ENCODE assay signal across 23 mouse cellular contexts in the genomic region with DNA sequence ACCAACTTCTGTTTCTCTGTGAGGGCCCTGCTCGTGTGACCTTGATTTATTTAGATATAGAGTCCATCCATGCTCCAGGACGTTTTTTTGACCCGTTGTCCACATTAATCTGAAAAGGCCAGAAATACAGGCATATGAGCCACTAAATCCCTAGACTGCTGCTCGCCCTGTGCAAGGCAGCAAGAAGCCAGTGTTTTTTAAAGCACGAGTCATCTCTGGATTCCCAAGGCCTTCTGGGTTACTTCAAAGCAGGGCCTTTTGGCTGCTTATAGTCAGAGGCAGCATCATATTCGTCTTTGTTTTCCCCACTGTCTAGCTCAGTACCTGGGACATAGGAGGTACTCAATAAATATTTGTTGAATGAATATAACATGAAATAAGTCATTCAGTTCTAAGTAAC.
A peak's percentile ranks its signal among the peaks of the same experiment; 100 is the strongest.
DNase-seq lines count a peak whose midpoint lies in the region; ATAC-seq and TF ChIP-seq lines count a peak whose summit lies in the region.
"Had no signal": no experiment of that assay in that cellular context is flagged by ENCODE, and none has a peak within 500 bp of the region (broad histone marks: within the 10 kb centered on the region; RNA-seq: fewer than 3 reads in every experiment).

No protein-coding gene starts in this region.

- TF ChIP-seq CTCF in intestine, postnatal 0 days (IDR thresholded peaks at IDR 0.05; ENCODE audit: low read depth): no peak
- TF ChIP-seq CTCF in lung, postnatal 0 days (IDR thresholded peaks at IDR 0.05): no peak
- TF ChIP-seq CTCF in small intestine, adult 2 months (IDR thresholded peaks at IDR 0.05; ENCODE audit: extremely low read depth, insufficient read length, insufficient replicate concordance, low read depth, low read length): no peak

- H3K36me3 ChIP-seq in intestine, embryonic 14.5 days (ENCODE audit: control insufficient read depth, insufficient read depth, low read length): no peaks in the 10 kb centered on the region
- no peaks in the 10 kb centered on the region for H3K36me3 ChIP-seq in intestine, postnatal 0 days (ENCODE audit: control insufficient read depth, insufficient read depth)
- H3K36me3 ChIP-seq in lung, postnatal 0 days (ENCODE audit: insufficient read depth, low read length): no peaks in the 10 kb centered on the region
- H3K36me3 ChIP-seq in small intestine, adult 2 months (ENCODE audit: control insufficient read depth, insufficient read depth, low read length): no peaks in the 10 kb centered on the region
- H3K36me3 ChIP-seq: embryonic facial prominence, embryonic 13.5 days; forebrain, embryonic 12.5 days; heart, embryonic 13.5 days; hindbrain, embryonic 13.5 days had no signal

- H3K4me3 ChIP-seq in intestine, embryonic 14.5 days (ENCODE audit: low read depth, low read length): no peak overlapping the region
- no peak overlapping the region for H3K4me3 ChIP-seq in intestine, postnatal 0 days (ENCODE audit: low read depth, low read length)
- no peak overlapping the region for H3K4me3 ChIP-seq in lung, postnatal 0 days (ENCODE audit: low read depth, low read length)
- H3K4me3 ChIP-seq in small intestine, adult 2 months (ENCODE audit: low read depth, low read length): no peak overlapping the region
- H3K4me3 ChIP-seq: embryonic facial prominence, embryonic 13.5 days; forebrain, embryonic 12.5 days; heart, embryonic 13.5 days; hindbrain, embryonic 13.5 days had no signal

- TF ChIP-seq POLR2A in small intestine, adult 2 months (IDR thresholded peaks at IDR 0.05; ENCODE audit: low read depth, low read length): no peak

- no peak for ATAC-seq in intestine, embryonic 14.5 days (replicated peaks; ENCODE audit: low FRiP score, low TSS enrichment, low read depth)
- no peak for ATAC-seq in intestine, postnatal 0 days
- ATAC-seq in lung, postnatal 0 days: no peak
- ATAC-seq: CD4-positive, CD25-positive, alpha-beta regulatory T cell, adult 4 months; forebrain, embryonic 16.5 days had no signal

- TF ChIP-seq EP300 in lung, postnatal 0 days (IDR thresholded peaks at IDR 0.05): no peak

- DNase-seq in intestine, embryonic 14.5 days (ENCODE audit: low spot score): no peak
- DNase-seq in lung, postnatal 0 days (ENCODE audit: low spot score): no peak
- DNase-seq in lung, postnatal 10 days: no peak
- peak; percentile 65 for DNase-seq in NIH3T3 (ENCODE audit: low read depth)
- DNase-seq in kidney, postnatal 4 days: no peak
- DNase-seq in spleen, postnatal 14 days (ENCODE audit: low spot score in 2 of 2): no peak
- DNase-seq: adrenal gland, postnatal 14 days; B cell, adult 2 months; cerebellum, adult 18-20 months; cerebellum, adult 9-11 months; cerebellum, postnatal 36 days; gastrocnemius, postnatal 14 days; heart, adult 11 months; heart, postnatal 36 days had no signal

- no peaks in the 10 kb centered on the region for H3K9me3 ChIP-seq in intestine, embryonic 14.5 days (ENCODE audit: control insufficient read depth, low read length)
- H3K9me3 ChIP-seq in intestine, postnatal 0 days (ENCODE audit: control insufficient read depth): no peaks in the 10 kb centered on the region
- no peaks in the 10 kb centered on the region for H3K9me3 ChIP-seq in lung, postnatal 0 days (ENCODE audit: low read length)
- H3K9me3 ChIP-seq: embryonic facial prominence, embryonic 13.5 days; forebrain, embryonic 12.5 days; G1E; heart, embryonic 13.5 days; hindbrain, embryonic 13.5 days had no signal

- WGBS in intestine, embryonic 14.5 days: 47% methylated on average over 6 of the region's 6 CpGs
- WGBS in intestine, postnatal 0 days: 66% methylated on average over 6 of the region's 6 CpGs
- 78% methylated on average over 6 of the region's 6 CpGs for WGBS in lung, postnatal 0 days
- 79% methylated on average over 6 of the region's 6 CpGs for WGBS in small intestine, adult 2 months

- H3K27ac ChIP-seq in intestine, embryonic 14.5 days (ENCODE audit: low read depth): peak overlapping the region; percentile 57
- H3K27ac ChIP-seq in intestine, postnatal 0 days (ENCODE audit: low read depth, low read length): no peak overlapping the region
- H3K27ac ChIP-seq in lung, postnatal 0 days (ENCODE audit: low read length): peak overlapping the region; percentile 67; the same call in 1 of the 2 replicates
- H3K27ac ChIP-seq in small intestine, adult 2 months (ENCODE audit: insufficient read depth, low read depth, low read length): peak overlapping the region; percentile 15; the same call in 1 of the 2 replicates
- H3K27ac ChIP-seq: embryonic facial prominence, embryonic 13.5 days; forebrain, embryonic 12.5 days; heart, embryonic 13.5 days; hindbrain, embryonic 13.5 days had no signal

- H3K27me3 ChIP-seq in intestine, embryonic 14.5 days (replicated peaks; ENCODE audit: control insufficient read depth, insufficient read depth, low read length): no peaks in the 10 kb centered on the region
- H3K27me3 ChIP-seq in intestine, postnatal 0 days (replicated peaks; ENCODE audit: control insufficient read depth, insufficient read depth, low read length): no peaks in the 10 kb centered on the region
- H3K27me3 ChIP-seq in lung, postnatal 0 days (replicated peaks; ENCODE audit: insufficient read depth, low read length): no peaks in the 10 kb centered on the region
- no peaks in the 10 kb centered on the region for H3K27me3 ChIP-seq in small intestine, adult 2 months (ENCODE audit: control insufficient read depth, insufficient read depth, low read length)
- H3K27me3 ChIP-seq: embryonic facial prominence, embryonic 13.5 days; forebrain, embryonic 12.5 days; heart, embryonic 13.5 days; hindbrain, embryonic 13.5 days had no signal

- H3K4me2 ChIP-seq in intestine, embryonic 14.5 days (ENCODE audit: low read length): no peak overlapping the region
- no peak overlapping the region for H3K4me2 ChIP-seq in intestine, postnatal 0 days (replicated peaks; ENCODE audit: low read depth)
- no peak overlapping the region for H3K4me2 ChIP-seq in lung, postnatal 0 days (replicated peaks; ENCODE audit: low read depth, low read length)
- H3K4me2 ChIP-seq: embryonic facial prominence, embryonic 13.5 days; forebrain, embryonic 12.5 days; heart, embryonic 13.5 days; hindbrain, embryonic 13.5 days had no signal

- no peak overlapping the region for H3K9ac ChIP-seq in intestine, embryonic 14.5 days (ENCODE audit: low read length)
- no peak overlapping the region for H3K9ac ChIP-seq in intestine, postnatal 0 days (ENCODE audit: low read depth, low read length)
- H3K9ac ChIP-seq in lung, postnatal 0 days (replicated peaks; ENCODE audit: low read depth): no peak overlapping the region
- H3K9ac ChIP-seq: embryonic facial prominence, embryonic 13.5 days; forebrain, embryonic 12.5 days; heart, embryonic 13.5 days; hindbrain, embryonic 13.5 days had no signal

- H3K4me1 ChIP-seq in intestine, embryonic 14.5 days (replicated peaks; ENCODE audit: control insufficient read depth, insufficient read depth, low read length): no peaks in the 10 kb centered on the region; the same call in 1 of the 2 replicates
- H3K4me1 ChIP-seq in intestine, postnatal 0 days (replicated peaks; ENCODE audit: control insufficient read depth, insufficient read depth, low read length): no peaks in the 10 kb centered on the region
- 0 out of 2 replicates have a peak, but pooled peaks cover 5% of the 10 kb centered on the region for H3K4me1 ChIP-seq in lung, postnatal 0 days (ENCODE audit: insufficient read depth, low read depth, low read length)
- peaks cover 2% of the 10 kb centered on the region; the same call in 1 of the 2 replicates for H3K4me1 ChIP-seq in small intestine, adult 2 months (ENCODE audit: control insufficient read depth, insufficient read depth, insufficient read length, low read length)
- H3K4me1 ChIP-seq: forebrain, embryonic 12.5 days; hindbrain, embryonic 13.5 days had no signal
